Mouse (Mus musculus): ENCODE measurements around the gene Apoa4. TPM values are rescaled to one million over a fixed set of nuclear protein-coding genes. Genes with fewer than 3 reads are reported as not detected.

Apoa4 gene
- total RNA-seq, 1 experiment: not detected

DNA sequence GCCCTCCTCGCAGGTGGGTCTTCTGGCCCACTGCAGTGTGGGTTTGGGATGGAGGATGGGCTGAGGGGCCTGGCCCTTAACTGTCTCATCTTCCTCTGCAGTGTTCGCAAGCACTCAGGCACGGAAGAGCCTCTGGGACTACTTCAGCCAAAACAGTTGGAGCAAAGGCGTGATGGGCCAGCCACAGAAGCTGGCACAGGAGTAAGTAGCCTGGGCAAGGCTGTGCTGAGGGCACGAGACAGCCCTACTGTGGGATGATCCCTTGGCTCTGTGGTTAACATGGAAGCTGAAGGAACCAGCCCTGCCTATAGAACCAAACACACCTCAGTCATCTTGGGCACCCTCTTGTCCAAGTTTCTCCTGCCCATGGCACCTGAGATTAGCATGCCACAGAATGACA is 28.6 kb downstream of the Apoa4 start:
- Histone ChIP-seq H3K4me1 (ENCODE audit: control insufficient read depth in 2 of 2, insufficient read depth in 2 of 2, low read length in 2 of 2, poor library complexity in 1 of 2) (peaks cover 0 to 2% of the 10 kb centered on the region in 2 experiments; a peak in 1 of 4 replicates), H3K9me3 (ENCODE audit: control insufficient read depth, insufficient read depth, low read depth, low read length) (no peaks in the 10 kb centered on the region), H3K4me3 (ENCODE audit: insufficient read depth in 1 of 2, low read depth in 1 of 2, low read length in 2 of 2, poor library complexity in 1 of 2, severe bottlenecking in 1 of 2) (no peak overlapping the region), H3K27ac (ENCODE audit: insufficient read depth, low read depth, low read length, poor library complexity, severe bottlenecking) (no peak overlapping the region), H3K9ac (ENCODE audit: insufficient read depth, low read depth, low read length, poor library complexity, severe bottlenecking) (no peak overlapping the region), H3K36me3 (ENCODE audit: control insufficient read depth, insufficient read depth, low read length, poor library complexity, severe bottlenecking) (no peaks in the 10 kb centered on the region)
- TF ChIP-seq ZNF384 (IDR thresholded peaks at IDR 0.05; ENCODE audit: low read depth, low read length) (no peak), HCFC1 (IDR thresholded peaks at IDR 0.05; ENCODE audit: borderline replicate concordance, insufficient read depth, low read length) (no peak), ZC3H11A (IDR thresholded peaks at IDR 0.05; ENCODE audit: borderline replicate concordance, low read depth, low read length) (no peak), CHD2 (IDR thresholded peaks at IDR 0.05; ENCODE audit: low read depth, low read length) (no peak), MAFK (IDR thresholded peaks at IDR 0.05; ENCODE audit: insufficient read depth, low read depth, low read length) (no peak)
- in situ Hi-C loops (cut with MboI; ENCODE audit: low sequenced_read_pairs in 2 of 2, unreplicated experiment in 2 of 2): no loop called here
- DNase-seq (ENCODE audit: low read depth, low spot score): no peak

DNA sequence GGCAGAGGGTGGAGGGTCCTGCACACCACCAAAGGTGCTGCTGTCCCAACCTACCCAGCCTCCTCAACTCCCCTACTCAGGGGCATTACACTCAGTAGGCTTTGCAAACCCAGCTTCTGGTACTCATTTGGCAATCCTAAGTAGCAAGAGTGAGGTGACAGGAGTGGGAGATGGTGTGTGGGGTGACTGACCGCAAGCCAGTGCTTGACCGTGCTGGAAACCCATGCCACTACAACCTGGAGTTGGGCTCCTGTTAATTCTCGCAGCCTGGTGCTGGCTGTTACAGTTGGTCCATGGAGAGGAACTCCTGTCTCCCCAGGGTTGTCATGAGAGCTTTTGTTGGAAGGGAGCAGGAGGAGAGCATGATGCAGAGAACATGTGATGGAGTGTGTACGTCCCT is 30.3 kb downstream of the Apoa4 start:
- TF ChIP-seq ZNF384 (IDR thresholded peaks at IDR 0.05; ENCODE audit: low read depth, low read length) (no peak), MAFK (IDR thresholded peaks at IDR 0.05; ENCODE audit: insufficient read depth, low read depth, low read length) (no peak)
- H3K36me3 ChIP-seq (ENCODE audit: control insufficient read depth, insufficient read depth, low read length, poor library complexity, severe bottlenecking): peaks cover 10% of the 10 kb centered on the region
- no peaks in the 10 kb centered on the region for H3K9me3 ChIP-seq (ENCODE audit: control insufficient read depth, insufficient read depth, low read depth, low read length)
- H3K4me3 ChIP-seq (ENCODE audit: insufficient read depth in 1 of 2, low read depth in 1 of 2, low read length in 2 of 2, poor library complexity in 1 of 2, severe bottlenecking in 1 of 2): no peak overlapping the region
- DNase-seq (ENCODE audit: low read depth, low spot score): no peak
- no peak overlapping the region for H3K9ac ChIP-seq (ENCODE audit: insufficient read depth, low read depth, low read length, poor library complexity, severe bottlenecking)
- in situ Hi-C loops (cut with MboI; ENCODE audit: low sequenced_read_pairs in 2 of 2, unreplicated experiment in 2 of 2): no loop called here
- peaks cover 0 to 5% of the 10 kb centered on the region in 2 experiments; a peak in 1 of 4 replicates for H3K4me1 ChIP-seq (ENCODE audit: control insufficient read depth in 2 of 2, insufficient read depth in 2 of 2, low read length in 2 of 2, poor library complexity in 1 of 2)
- no peak overlapping the region for H3K27ac ChIP-seq (ENCODE audit: insufficient read depth, low read depth, low read length, poor library complexity, severe bottlenecking)

DNA sequence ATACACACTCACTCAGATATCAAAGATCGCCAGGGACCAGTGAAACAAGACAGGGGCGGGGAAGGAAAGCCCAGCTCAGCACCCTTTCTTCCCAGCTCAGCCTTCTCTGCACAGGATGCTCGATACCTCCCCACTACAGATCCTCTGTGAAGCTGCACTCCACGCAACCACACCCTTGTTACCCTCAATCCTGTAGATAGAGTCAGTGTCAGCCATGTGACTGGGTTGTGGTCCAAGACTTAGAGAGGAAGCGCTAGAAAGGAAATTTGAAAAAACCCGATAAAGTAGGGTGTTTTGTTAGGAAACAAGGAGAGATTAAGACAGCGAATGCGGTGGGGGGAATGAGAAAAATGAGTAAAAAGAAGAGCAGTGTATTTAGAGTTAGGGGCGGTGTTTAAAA is 31.6 kb downstream of the Apoa4 start:
- in situ Hi-C loops (cut with MboI; ENCODE audit: low sequenced_read_pairs in 2 of 2, unreplicated experiment in 2 of 2): no loop called here
- H3K9ac ChIP-seq (ENCODE audit: insufficient read depth, low read depth, low read length, poor library complexity, severe bottlenecking): no peak overlapping the region
- no peak overlapping the region for H3K27ac ChIP-seq (ENCODE audit: insufficient read depth, low read depth, low read length, poor library complexity, severe bottlenecking)
- peaks cover 23% of the 10 kb centered on the region for H3K36me3 ChIP-seq (ENCODE audit: control insufficient read depth, insufficient read depth, low read length, poor library complexity, severe bottlenecking)
- peaks cover 0 to 5% of the 10 kb centered on the region in 2 experiments; a peak in 1 of 4 replicates for H3K4me1 ChIP-seq (ENCODE audit: control insufficient read depth in 2 of 2, insufficient read depth in 2 of 2, low read length in 2 of 2, poor library complexity in 1 of 2)
- TF ChIP-seq MAFK (IDR thresholded peaks at IDR 0.05; ENCODE audit: insufficient read depth, low read depth, low read length) (no peak), CHD2 (IDR thresholded peaks at IDR 0.05; ENCODE audit: low read depth, low read length) (no peak), HCFC1 (IDR thresholded peaks at IDR 0.05; ENCODE audit: borderline replicate concordance, insufficient read depth, low read length) (no peak), ZC3H11A (IDR thresholded peaks at IDR 0.05; ENCODE audit: borderline replicate concordance, low read depth, low read length) (no peak), ZNF384 (IDR thresholded peaks at IDR 0.05; ENCODE audit: low read depth, low read length) (no peak)
- no peaks in the 10 kb centered on the region for H3K9me3 ChIP-seq (ENCODE audit: control insufficient read depth, insufficient read depth, low read depth, low read length)
- no peak overlapping the region for H3K4me3 ChIP-seq (ENCODE audit: insufficient read depth in 1 of 2, low read depth in 1 of 2, low read length in 2 of 2, poor library complexity in 1 of 2, severe bottlenecking in 1 of 2)
- no peak for DNase-seq (ENCODE audit: low read depth, low spot score)

DNA sequence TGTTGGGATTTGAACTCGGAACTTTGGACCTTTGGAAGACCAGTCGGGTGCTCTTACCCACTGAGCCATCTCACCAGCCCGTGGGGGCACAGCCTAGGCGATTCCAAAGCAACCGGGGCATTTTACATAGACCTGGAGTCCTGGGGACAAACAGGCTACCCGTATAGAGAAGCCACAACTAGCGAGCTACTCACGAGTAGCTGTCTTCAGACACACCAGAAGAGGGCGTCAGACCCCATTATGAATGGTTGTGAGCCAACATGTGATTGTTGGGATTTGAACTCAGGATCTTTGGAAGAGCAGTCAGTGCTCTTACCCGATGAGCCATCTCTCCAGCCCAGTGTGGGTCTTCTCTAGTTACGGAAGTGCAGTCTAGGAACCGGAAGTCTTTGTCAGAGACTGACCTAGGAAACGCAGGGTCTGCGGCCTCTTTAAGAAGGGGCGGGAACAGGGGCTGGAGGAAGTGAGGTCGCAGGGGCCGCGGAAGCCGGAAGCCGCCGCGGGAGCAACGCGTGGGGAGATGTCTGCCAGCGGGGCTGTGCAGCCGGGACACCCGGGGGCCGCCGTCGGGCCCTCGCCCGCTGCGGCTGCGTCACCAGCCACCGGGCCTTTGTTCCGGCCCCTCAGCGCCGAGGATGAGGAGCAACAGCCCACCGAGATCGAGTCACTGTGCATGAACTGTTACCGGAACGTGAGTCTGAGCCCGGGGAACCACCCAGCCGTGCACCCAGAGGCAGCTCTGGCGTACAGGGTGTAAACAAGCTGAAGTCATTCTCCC is 32.4 kb downstream of the Apoa4 start, which contains the start of gene Zpr1:
Zpr1 (plus strand) TSS at position 388 of the 778 bp plus-strand sequence.
- Histone ChIP-seq H3K9me3 (ENCODE audit: control insufficient read depth, insufficient read depth, low read depth, low read length) (no peaks in the 10 kb centered on the region), H3K36me3 (ENCODE audit: control insufficient read depth, insufficient read depth, low read length, poor library complexity, severe bottlenecking) (peaks cover 30% of the 10 kb centered on the region), H3K4me3 (ENCODE audit: insufficient read depth in 1 of 2, low read depth in 1 of 2, low read length in 2 of 2, poor library complexity in 1 of 2, severe bottlenecking in 1 of 2) (peak within 1 kb of the TSS; percentile 75 to 97), H3K9ac (ENCODE audit: insufficient read depth, low read depth, low read length, poor library complexity, severe bottlenecking) (peak within 1 kb of the TSS; percentile 81), H3K27ac (ENCODE audit: insufficient read depth, low read depth, low read length, poor library complexity, severe bottlenecking) (no peak within 1 kb of the TSS; the same call in 1 of the 2 replicates), H3K4me1 (ENCODE audit: control insufficient read depth in 2 of 2, insufficient read depth in 2 of 2, low read length in 2 of 2, poor library complexity in 1 of 2) (peaks cover 0 to 5% of the 10 kb centered on the region in 2 experiments; a peak in 1 of 4 replicates)
- TF ChIP-seq HCFC1 (IDR thresholded peaks at IDR 0.05; ENCODE audit: borderline replicate concordance, insufficient read depth, low read length): no peak; the same call in 1 of the 2 replicates
- no peak for TF ChIP-seq ZNF384 (IDR thresholded peaks at IDR 0.05; ENCODE audit: low read depth, low read length)
- no peak for TF ChIP-seq CHD2 (IDR thresholded peaks at IDR 0.05; ENCODE audit: low read depth, low read length)
- no peak for TF ChIP-seq ZC3H11A (IDR thresholded peaks at IDR 0.05; ENCODE audit: borderline replicate concordance, low read depth, low read length)
- TF ChIP-seq MAFK (IDR thresholded peaks at IDR 0.05; ENCODE audit: insufficient read depth, low read depth, low read length): no peak
- peak; percentile 90 for DNase-seq (ENCODE audit: low read depth, low spot score)
- in situ Hi-C loops (cut with MboI; ENCODE audit: low sequenced_read_pairs in 2 of 2, unreplicated experiment in 2 of 2): no loop called here

Measured in ES-E14 (cell line).